Mouse (Mus musculus): Measurements from ENCODE around the gene Elf1.
"Not testable (repeated sequence)": the region's sequence is repeated elsewhere in the genome, so short reads cannot be mapped to it uniquely, and the experiment has no call there.

GRCm38 (mm10) chr14:79452591-79452934 is 28.4 kb upstream of the Elf1 start:
- TF ChIP-seq POLR2A (IDR thresholded peaks at IDR 0.05; ENCODE audit: insufficient read length, low read depth); MYOD1 (IDR thresholded peaks at IDR 0.05; ENCODE audit: control insufficient read depth in 1 of 3, insufficient read length in 2 of 3, low read depth in 2 of 3); USF1 (IDR thresholded peaks at IDR 0.05; ENCODE audit: low read depth); TCF3 (IDR thresholded peaks at IDR 0.05; ENCODE audit: insufficient read length, low read depth); SRF (IDR thresholded peaks at IDR 0.05; ENCODE audit: control insufficient read depth, insufficient read length, low read depth): not testable (repeated sequence)

All from myocyte (in vitro differentiated cells).